Mouse (Mus musculus) bone marrow, adult 2 months (tissue): ENCODE data around the gene B4galnt3.

Experiments used
- CTCF ChIP-seq: fragments of 200-500 bp; IDR thresholded peaks from 2 replicates; pipeline ENCODE4 v1.5.1; 2011; ENCODE audit warnings: low read length, control low read depth; ENCODE audit not compliant: control insufficient read depth, insufficient read depth
- POLR2A ChIP-seq: fragments of 200-500 bp; IDR thresholded peaks from 2 replicates; pipeline ENCODE4 v1.6.1; 2011; ENCODE audit warnings: low read depth, mild to moderate bottlenecking, control low read depth, low read length, borderline replicate concordance; ENCODE audit not compliant: control insufficient read depth

GRCm38 (mm10) chr6:120196837-120197236 lies 97.5 kb downstream of the B4galnt3 start:
- TF ChIP-seq POLR2A (no peak), CTCF (peak; percentile 45)
